Mouse (Mus musculus) myocyte (in vitro differentiated cells): ENCODE results near the gene Ddc. TPM values are rescaled to one million over a fixed set of nuclear protein-coding genes. Genes with fewer than 3 reads are reported as not detected.

Source experiments
- H3K27me3 ChIP-seq: one replicate; pipeline ENCODE4 v1.6.1; 2011; ENCODE audit not compliant: control insufficient read depth, insufficient read depth, insufficient read length
- H3K36me3 ChIP-seq: one replicate; pipeline ENCODE4 v1.6.1; 2011; ENCODE audit not compliant: control insufficient read depth, insufficient read depth
- H3K4me2 ChIP-seq: one replicate; pipeline ENCODE4 v1.6.1; 2011; ENCODE audit warnings: low read depth, control low read depth
- H3K4me3 ChIP-seq: one replicate; pipeline ENCODE4 v1.5.1; 2011; ENCODE audit warnings: mild to moderate bottlenecking, control low read depth, moderate library complexity
- H3K79me2 ChIP-seq: one replicate; pipeline ENCODE4 v1.6.1; 2011; ENCODE audit not compliant: control insufficient read depth, insufficient read depth
- H3ac ChIP-seq: one replicate; pipeline ENCODE4 v1.6.1; 2011; ENCODE audit not compliant: control insufficient read depth, insufficient read length
- CEBPB ChIP-seq: IDR thresholded peaks from 2 replicates; pipeline ENCODE4 v1.6.1; 2011; ENCODE audit warnings: mild to moderate bottlenecking, moderate library complexity; ENCODE audit not compliant: poor library complexity, insufficient read depth, severe bottlenecking
- E2F4 ChIP-seq: IDR thresholded peaks from one replicate; pipeline ENCODE4 v1.6.1; 2011; ENCODE audit warnings: mild to moderate bottlenecking, control low read depth, moderate library complexity; ENCODE audit not compliant: insufficient read depth
- MAX ChIP-seq: IDR thresholded peaks from one replicate; pipeline ENCODE4 v1.6.1; 2011; ENCODE audit warnings: low read depth, mild to moderate bottlenecking, control low read depth
- MYOD1 ChIP-seq, 3 experiments: IDR thresholded peaks; one replicate each; pipeline ENCODE4 v1.6.1; 2011; ENCODE audit warnings: control low read depth in 2 of 3, low read depth in 2 of 3, mild to moderate bottlenecking in 2 of 3, moderate library complexity in 1 of 3; ENCODE audit not compliant: insufficient read length in 2 of 3, control insufficient read depth in 1 of 3
- MYOG ChIP-seq, 3 experiments: IDR thresholded peaks; one replicate each; pipeline ENCODE4 v1.6.1; 2011; ENCODE audit warnings: control low read depth in 2 of 3, low read depth in 2 of 3, mild to moderate bottlenecking in 2 of 3; ENCODE audit not compliant: insufficient read length in 2 of 3, control insufficient read depth in 1 of 3, insufficient read depth in 1 of 3
- POLR2A ChIP-seq: IDR thresholded peaks from one replicate; pipeline ENCODE4 v1.6.1; 2011; ENCODE audit warnings: low read depth, mild to moderate bottlenecking, control low read depth, moderate library complexity; ENCODE audit not compliant: insufficient read length
- POLR2AphosphoS2 ChIP-seq: IDR thresholded peaks from one replicate; pipeline ENCODE4 v1.6.1; 2011; ENCODE audit warnings: low read depth, control low read depth; ENCODE audit not compliant: insufficient read length
- REST ChIP-seq: IDR thresholded peaks from one replicate; pipeline ENCODE4 v1.6.1; 2011; ENCODE audit warnings: mild to moderate bottlenecking, control low read depth, moderate library complexity; ENCODE audit not compliant: insufficient read depth, insufficient read length
- SRF ChIP-seq: IDR thresholded peaks from one replicate; pipeline ENCODE4 v1.6.1; 2011; ENCODE audit warnings: low read depth; ENCODE audit not compliant: control insufficient read depth, insufficient read length
- TCF12 ChIP-seq: IDR thresholded peaks from one replicate; pipeline ENCODE4 v1.6.1; 2011; ENCODE audit warnings: mild to moderate bottlenecking, control low read depth; ENCODE audit not compliant: poor library complexity, insufficient read depth, severe bottlenecking
- TCF3 ChIP-seq: IDR thresholded peaks from one replicate; pipeline ENCODE4 v1.6.1; 2011; ENCODE audit warnings: low read depth, control low read depth; ENCODE audit not compliant: insufficient read length
- USF1 ChIP-seq: IDR thresholded peaks from one replicate; pipeline ENCODE4 v1.6.1; 2011; ENCODE audit warnings: low read depth, mild to moderate bottlenecking, control low read depth, moderate library complexity
- polyA plus RNA-seq: library from polyadenylated mRNA; unstranded; fragments of >200 nt; fragmentation: generic; extraction: Trizol; gene quantifications from one replicate; pipeline ENCODE4 v1.2.1, GENCODE M21; 2012; ENCODE audit warnings: missing spikeins

Ddc gene
- polyA plus RNA-seq, 1 experiment: 7.5 TPM

- no peak overlapping the region for H3ac ChIP-seq
- H3K4me2 ChIP-seq: no peak overlapping the region
- H3K79me2 ChIP-seq: no peaks in the 10 kb centered on the region
- no peaks in the 10 kb centered on the region for H3K27me3 ChIP-seq
- TF ChIP-seq MAX (no peak), TCF12 (no peak), REST (no peak), MYOD1 (IDR thresholded peaks at IDR 0.05; ENCODE audit: control insufficient read depth in 1 of 3, insufficient read length in 2 of 3, low read depth in 2 of 3) (peak in 1 of 3 experiments; percentile 46), MYOG (IDR thresholded peaks at IDR 0.05; ENCODE audit: control insufficient read depth in 1 of 3, insufficient read depth in 1 of 3, insufficient read length in 2 of 3, low read depth in 2 of 3) (peak in 1 of 3 experiments; percentile 30)
- H3K36me3 ChIP-seq: no peaks in the 10 kb centered on the region
- H3K4me3 ChIP-seq: no peak overlapping the region
These were observed 47.3 kb downstream of the Ddc start for GRCm38 (mm10) chr11:11850476-11851267.

DNA sequence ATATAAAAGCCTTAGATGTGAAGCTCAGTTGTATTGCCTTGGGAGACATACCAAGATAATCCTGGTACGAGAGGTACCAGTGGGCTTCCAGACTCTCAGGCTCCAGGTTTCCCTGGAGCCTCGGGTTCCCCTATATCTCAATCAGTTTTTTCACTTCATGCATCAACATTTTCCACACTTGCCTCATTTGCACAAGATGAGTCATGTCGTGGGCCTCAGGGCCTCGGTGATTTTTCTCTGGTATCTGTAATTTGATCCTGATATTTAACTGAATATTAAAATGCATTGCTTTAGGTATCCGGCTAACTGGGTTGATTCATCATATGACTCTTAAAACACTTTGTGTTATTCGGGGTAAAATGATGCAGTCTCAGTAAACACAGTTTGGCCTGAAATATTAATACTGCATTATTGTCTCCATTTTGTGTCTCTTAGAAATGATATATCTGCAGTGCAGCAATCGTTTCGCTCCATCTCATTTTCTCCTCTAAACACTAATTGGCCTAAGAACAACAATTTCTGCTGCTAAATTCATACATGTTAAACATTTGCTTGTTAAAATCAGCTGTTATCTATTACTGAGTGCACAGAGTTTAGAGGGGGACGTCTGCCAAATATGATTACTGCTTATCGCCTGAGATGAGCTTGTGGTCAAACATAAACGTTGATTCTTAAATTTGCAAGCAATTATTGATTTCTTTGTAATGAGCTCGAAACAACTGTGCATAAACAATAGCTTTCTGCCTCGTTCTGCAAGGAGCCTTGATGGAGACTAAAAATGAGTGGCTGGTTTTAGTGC, 48.2 kb downstream of the Ddc start:
- TF ChIP-seq CEBPB: 0 out of 2 replicates have a peak, but pooled peaks have one; percentile 20
- TF ChIP-seq TCF12: no peak
- no peak for TF ChIP-seq MAX
- no peak for TF ChIP-seq E2F4
- no peak for TF ChIP-seq SRF
- H3ac ChIP-seq: no peak overlapping the region
- no peaks in the 10 kb centered on the region for H3K36me3 ChIP-seq
- no peak overlapping the region for H3K4me3 ChIP-seq
- no peaks in the 10 kb centered on the region for H3K79me2 ChIP-seq
- H3K27me3 ChIP-seq: no peaks in the 10 kb centered on the region
- H3K4me2 ChIP-seq: no peak overlapping the region

DNA sequence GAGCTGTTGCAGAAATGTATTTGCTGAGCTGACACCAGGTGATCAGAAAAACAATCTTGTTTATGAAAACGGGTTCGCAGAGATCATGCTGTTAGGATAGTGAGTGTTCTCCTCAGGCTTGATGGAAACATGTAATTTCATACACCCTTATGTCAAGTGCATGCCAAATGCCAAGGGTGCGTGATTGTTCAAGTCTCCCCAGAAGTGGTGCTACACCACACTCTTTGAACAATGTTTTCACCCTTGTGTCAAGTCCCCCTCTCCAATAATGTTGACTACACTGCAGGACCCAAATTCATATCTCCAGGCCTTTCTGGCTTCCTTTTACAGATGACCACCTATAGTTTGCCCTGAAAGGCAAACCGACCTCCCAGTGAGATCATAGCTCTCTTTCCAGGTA, 49.5 kb downstream of the Ddc start:
- no peak for TF ChIP-seq TCF12
- no peak for TF ChIP-seq USF1
- no peak for TF ChIP-seq MYOG (IDR thresholded peaks at IDR 0.05; ENCODE audit: control insufficient read depth in 1 of 3, insufficient read depth in 1 of 3, insufficient read length in 2 of 3, low read depth in 2 of 3)
- TF ChIP-seq MAX: no peak
- TF ChIP-seq TCF3: no peak
- no peak for TF ChIP-seq POLR2AphosphoS2
- no peak for TF ChIP-seq SRF
- no peak for TF ChIP-seq REST
- TF ChIP-seq MYOD1 (IDR thresholded peaks at IDR 0.05; ENCODE audit: control insufficient read depth in 1 of 3, insufficient read length in 2 of 3, low read depth in 2 of 3): no peak
- no peak overlapping the region for H3K4me3 ChIP-seq

DNA sequence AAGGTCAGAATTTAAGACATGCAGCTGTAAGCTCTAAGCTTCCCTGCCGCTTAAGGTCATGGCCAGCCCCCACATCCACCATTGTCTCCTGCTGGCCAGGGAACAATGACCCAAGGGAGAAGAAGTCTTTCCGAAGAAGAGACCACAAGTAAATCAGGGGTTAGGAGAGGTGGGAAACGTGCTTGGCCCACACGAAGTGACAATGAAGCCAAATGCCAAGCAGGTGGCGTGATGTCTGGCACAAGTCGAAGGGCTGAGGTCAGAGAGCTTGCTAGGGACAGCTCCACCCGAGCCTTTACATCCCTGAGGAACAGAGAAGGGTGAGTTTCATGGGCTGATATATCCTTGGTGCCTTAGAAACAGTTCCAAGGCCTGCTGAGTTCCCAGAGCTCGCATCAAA, 52.9 kb downstream of the Ddc start:
- H3K4me3 ChIP-seq: no peak overlapping the region
- no peaks in the 10 kb centered on the region for H3K27me3 ChIP-seq
- H3K79me2 ChIP-seq: no peaks in the 10 kb centered on the region
- H3K36me3 ChIP-seq: no peaks in the 10 kb centered on the region
- H3ac ChIP-seq: no peak overlapping the region
- TF ChIP-seq MYOG (IDR thresholded peaks at IDR 0.05; ENCODE audit: control insufficient read depth in 1 of 3, insufficient read depth in 1 of 3, insufficient read length in 2 of 3, low read depth in 2 of 3): peak in 1 of 3 experiments; percentile 49
- peak in 2 of 3 experiments; percentile 46 for TF ChIP-seq MYOD1 (IDR thresholded peaks at IDR 0.05; ENCODE audit: control insufficient read depth in 1 of 3, insufficient read length in 2 of 3, low read depth in 2 of 3)
- no peak for TF ChIP-seq SRF
- peak overlapping the region; percentile 20 for H3K4me2 ChIP-seq

More for the DNA sequence above, 49.5 kb downstream of the Ddc start:
- H3K27me3 ChIP-seq: no peaks in the 10 kb centered on the region
- no peak overlapping the region for H3K4me2 ChIP-seq
- H3K79me2 ChIP-seq: no peaks in the 10 kb centered on the region
- H3K36me3 ChIP-seq: no peaks in the 10 kb centered on the region
- no peak overlapping the region for H3ac ChIP-seq

DNA sequence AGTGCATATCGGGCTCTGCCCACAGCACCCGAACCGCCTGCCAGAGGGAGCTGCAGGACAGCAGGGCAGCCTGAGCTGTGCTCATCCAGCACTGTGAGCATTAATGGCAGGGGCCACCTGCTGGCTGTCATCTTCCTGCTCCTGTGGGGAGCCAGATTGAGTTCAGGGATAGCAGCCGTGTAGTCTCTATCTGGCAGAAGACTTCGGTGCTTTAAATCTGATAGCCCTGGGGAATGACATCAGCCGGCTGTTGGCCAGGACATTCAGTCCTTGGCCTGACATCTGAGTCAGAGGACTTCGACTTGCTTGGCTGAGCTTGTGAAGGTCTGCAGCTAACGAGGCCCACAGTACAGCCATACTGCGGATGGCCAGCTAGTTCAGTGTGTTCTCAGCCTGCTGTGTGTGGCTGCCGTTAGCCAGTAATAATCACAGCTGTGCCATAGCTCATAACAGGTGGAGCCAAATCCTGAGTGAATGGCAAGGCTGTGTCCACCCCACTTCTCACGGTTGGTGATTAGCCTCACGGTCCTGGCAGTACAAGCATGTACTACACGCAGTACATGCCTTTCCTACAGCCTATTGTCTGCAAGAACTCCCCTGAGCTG, 53.5 kb downstream of the Ddc start:
- TF ChIP-seq E2F4: no peak
- no peak for TF ChIP-seq POLR2AphosphoS2
- peak; percentile 71 for TF ChIP-seq TCF12
- TF ChIP-seq CEBPB: no peak
- TF ChIP-seq TCF3: peak; percentile 65
- TF ChIP-seq REST: no peak
- TF ChIP-seq SRF: peak; percentile 57
- peak; percentile 89 to 97 (median 96) for TF ChIP-seq MYOD1 (IDR thresholded peaks at IDR 0.05; ENCODE audit: control insufficient read depth in 1 of 3, insufficient read length in 2 of 3, low read depth in 2 of 3)
- no peak for TF ChIP-seq USF1
- TF ChIP-seq MAX: no peak
- TF ChIP-seq POLR2A: no peak
- peak in 2 of 3 experiments; percentile 88 for TF ChIP-seq MYOG (IDR thresholded peaks at IDR 0.05; ENCODE audit: control insufficient read depth in 1 of 3, insufficient read depth in 1 of 3, insufficient read length in 2 of 3, low read depth in 2 of 3)

More for the DNA sequence above, 53.5 kb downstream of the Ddc start:
- H3K36me3 ChIP-seq: no peaks in the 10 kb centered on the region
- H3K4me3 ChIP-seq: no peak overlapping the region
- H3ac ChIP-seq: no peak overlapping the region
- H3K79me2 ChIP-seq: no peaks in the 10 kb centered on the region
- peak overlapping the region; percentile 20 for H3K4me2 ChIP-seq
- no peaks in the 10 kb centered on the region for H3K27me3 ChIP-seq
